Mouse (Mus musculus): ENCODE results near the gene Tradd.
"Not testable (repeated sequence)": the region's sequence is repeated elsewhere in the genome, so short reads cannot be mapped to it uniquely, and the experiment has no call there.

Tradd gene

GRCm38 (mm10) chr8:105295895-105296573, 31.6 kb upstream of the Tradd start, which contains the start of gene Exoc3l:
Gene Exoc3l, minus strand, starts transcription at chr8:105296101.
- no peak for DNase-seq (ENCODE audit: low read depth, low spot score)

GRCm38 (mm10) chr8:105295256-105295655, 30.8 kb upstream of the Tradd start:
- DNase-seq (ENCODE audit: low read depth, low spot score) = no peak

- DNase-seq (ENCODE audit: low read depth, low spot score) = no peak
Observed at GRCm38 (mm10) chr8:105294776-105295175, 30.4 kb upstream of the Tradd start.

- no peak for DNase-seq (ENCODE audit: low read depth, low spot score)
Observed at GRCm38 (mm10) chr8:105293405-105293804, 29.0 kb upstream of the Tradd start.

- DNase-seq (ENCODE audit: low read depth, low spot score) = no peak
Observed at GRCm38 (mm10) chr8:105292471-105292870, 28.1 kb upstream of the Tradd start.

GRCm38 (mm10) chr8:105291802-105292201, 27.4 kb upstream of the Tradd start:
- not testable (repeated sequence) for DNase-seq (ENCODE audit: low read depth, low spot score)

GRCm38 (mm10) chr8:105291364-105291763, 27.0 kb upstream of the Tradd start:
- DNase-seq (ENCODE audit: low read depth, low spot score) = not testable (repeated sequence)

- peak; percentile 87 for DNase-seq (ENCODE audit: low read depth, low spot score)
Observed at GRCm38 (mm10) chr8:105290554-105291314, 26.3 kb upstream of the Tradd start.

- no peak for DNase-seq (ENCODE audit: low read depth, low spot score)
Observed at GRCm38 (mm10) chr8:105289805-105290460, 25.5 kb upstream of the Tradd start, which contains the start of gene 4931428F04Rik. Gene 4931428F04Rik, minus strand, starts transcription at chr8:105289864.

- DNase-seq (ENCODE audit: low read depth, low spot score) = peak; percentile 98
Observed at GRCm38 (mm10) chr8:105288958-105289732, 24.7 kb upstream of the Tradd start.

GRCm38 (mm10) chr8:105288231-105288630, 23.8 kb upstream of the Tradd start:
- DNase-seq (ENCODE audit: low read depth, low spot score) = no peak

- DNase-seq (ENCODE audit: low read depth, low spot score) = no peak
Observed at GRCm38 (mm10) chr8:105286907-105287306, 22.5 kb upstream of the Tradd start.

GRCm38 (mm10) chr8:105285514-105285913, 21.1 kb upstream of the Tradd start:
- no peak for DNase-seq (ENCODE audit: low read depth, low spot score)

- DNase-seq (ENCODE audit: low read depth, low spot score) = no peak
Observed at GRCm38 (mm10) chr8:105283074-105283473, 18.7 kb upstream of the Tradd start.

- no peak for DNase-seq (ENCODE audit: low read depth, low spot score)
Observed at GRCm38 (mm10) chr8:105282239-105282638, 17.8 kb upstream of the Tradd start.

GRCm38 (mm10) chr8:105281821-105282220, 17.4 kb upstream of the Tradd start:
- no peak for DNase-seq (ENCODE audit: low read depth, low spot score)

GRCm38 (mm10) chr8:105280567-105280966, 16.2 kb upstream of the Tradd start:
- no peak for DNase-seq (ENCODE audit: low read depth, low spot score)

GRCm38 (mm10) chr8:105278911-105279334, 14.5 kb upstream of the Tradd start:
- DNase-seq (ENCODE audit: low read depth, low spot score) = no peak

- no peak for DNase-seq (ENCODE audit: low read depth, low spot score)
Observed at GRCm38 (mm10) chr8:105276292-105277120, 12.1 kb upstream of the Tradd start.

GRCm38 (mm10) chr8:105275840-105276239, 11.4 kb upstream of the Tradd start, which contains the start of gene Nol3:
Gene Nol3, plus strand, starts transcription at chr8:105276140.
- DNase-seq (ENCODE audit: low read depth, low spot score) = no peak

- no peak for DNase-seq (ENCODE audit: low read depth, low spot score)
Observed at GRCm38 (mm10) chr8:105275387-105275786, 11.0 kb upstream of the Tradd start.
